ENCODE assay signal across 8 mouse cellular contexts in genomic region chr19:46841016-46841415, GRCm38 (mm10).
"Had no signal": no experiment of that assay in that cellular context is flagged by ENCODE, and none has a peak within 500 bp of the region (broad histone marks: within the 10 kb centered on the region; RNA-seq: fewer than 3 reads in every experiment).

No protein-coding gene starts in this region.

- DNase-seq: kidney, adult 9 months; kidney, postnatal 14 days; kidney, postnatal 4 days; left cerebral cortex, postnatal 4 days; liver, postnatal 0 days; lung, embryonic 14.5 days; thymus, adult 18-20 months; thymus, postnatal 36 days had no signal
